Mouse (Mus musculus) effector memory CD4-positive, alpha-beta T cell, adult 7 months (primary cell): ENCODE results near the gene Sgf29. TPM values are rescaled to one million over a fixed set of nuclear protein-coding genes. Genes with fewer than 3 reads are reported as not detected.

Experiments
- polyA plus RNA-seq: library from polyadenylated mRNA; unstranded; fragments of 100-300 nt; shearing (Covaris generic); gene quantifications from one replicate; pipeline ENCODE4 v1.2.1, GENCODE M21; 2017

The Sgf29 gene
- polyA plus RNA-seq: 79.6 TPM

DNA sequence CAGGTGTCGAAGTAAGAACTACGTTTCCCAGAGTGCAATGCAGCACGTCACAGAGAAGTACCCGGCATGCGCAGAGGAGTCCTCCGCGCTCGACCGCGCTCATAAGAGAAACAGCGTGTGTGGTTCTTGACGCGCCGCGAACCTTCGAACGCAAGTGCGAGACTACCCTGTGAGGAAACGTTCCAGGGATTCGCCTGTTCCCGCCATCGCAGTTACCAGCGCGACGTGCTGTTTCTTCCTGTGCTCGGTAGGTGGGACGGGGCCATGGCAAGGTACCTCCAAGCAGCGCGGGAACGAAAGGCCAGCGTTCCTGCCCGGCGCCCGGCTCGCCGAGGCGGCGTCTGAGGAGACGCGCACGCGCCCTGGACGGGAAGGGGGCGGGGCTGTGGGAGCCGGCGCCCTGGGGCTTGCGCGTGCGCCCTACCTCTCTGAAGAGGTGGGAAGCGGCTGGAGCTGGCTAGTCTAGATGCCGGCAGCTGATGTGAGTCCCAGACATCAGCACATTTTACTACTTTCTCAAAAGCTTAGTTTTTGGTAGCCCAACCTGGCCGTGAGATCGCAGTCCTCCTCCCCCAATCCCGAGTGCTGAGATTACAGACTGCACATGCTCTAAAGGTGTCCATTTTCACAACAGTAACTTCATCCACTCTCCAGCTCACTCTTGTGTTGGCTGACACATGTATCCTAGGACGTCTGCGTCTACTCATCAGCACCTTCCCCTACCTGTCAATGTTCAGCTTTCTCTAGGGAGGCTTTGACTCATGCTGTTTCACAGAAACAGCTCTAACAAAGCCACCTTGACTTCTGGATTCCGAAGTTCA is at the start of gene Sgf29:
TSS of gene Sgf29 (plus strand) at position 79 of the 821 bp plus-strand sequence.

GRCm38 (mm10) chr7:126630824-126631518 is 18.1 kb upstream of the Sgf29 start, which contains the start of gene Nupr1:
Nupr1 (minus strand) TSS chr7:126630861.

DNA sequence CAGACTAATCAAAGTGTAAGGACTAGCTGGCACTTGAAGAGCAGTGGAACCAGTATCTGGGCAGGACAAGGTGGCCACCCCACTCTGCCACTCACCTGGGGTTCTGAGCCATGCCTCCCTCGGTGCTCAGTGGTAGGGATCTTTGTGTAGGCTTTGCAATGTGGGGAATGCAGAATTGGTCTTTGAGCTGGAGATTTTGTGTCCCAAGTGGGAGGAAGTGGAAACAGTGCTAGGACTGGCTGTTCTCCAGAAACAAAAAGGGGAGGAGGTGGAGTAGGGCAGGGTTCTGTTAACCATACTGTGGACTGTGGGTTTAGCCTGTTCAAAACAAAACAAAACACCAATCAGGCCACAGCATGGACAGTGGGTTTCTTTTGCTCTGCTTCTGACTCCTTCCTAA is 27.1 kb downstream of the Sgf29 start, which contains the start of gene Sult1a1:
TSS of gene Sult1a1 (minus strand) at position 226 of the 400 bp plus-strand sequence.

DNA sequence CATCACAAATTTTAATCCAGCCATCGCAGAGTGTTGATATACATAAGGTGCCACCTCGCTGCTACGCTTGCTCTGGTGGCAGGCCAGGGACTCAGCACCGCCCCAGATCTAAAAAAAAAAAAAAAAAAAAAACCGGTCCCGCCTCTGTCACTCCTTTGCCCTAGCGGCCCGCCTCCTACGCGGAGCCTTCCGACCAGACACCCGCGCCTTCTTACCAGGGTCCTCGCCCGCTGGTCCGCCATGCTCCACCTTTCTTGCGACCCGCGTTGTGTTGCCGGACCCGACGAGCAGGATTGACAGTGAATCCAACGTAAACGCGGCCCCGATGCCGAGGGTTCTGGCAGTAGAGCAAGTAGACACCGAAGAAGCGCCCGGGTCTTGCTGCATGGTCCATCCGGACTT is 46.1 kb downstream of the Sgf29 start, which contains the start of gene Bola2:
TSS of gene Bola2 (plus strand) at position 192 of the 402 bp plus-strand sequence.

GRCm38 (mm10) chr7:126695631-126696207 is 46.6 kb downstream of the Sgf29 start, which contains the start of gene Slx1b:
Slx1b (minus strand) TSS chr7:126695784.

DNA sequence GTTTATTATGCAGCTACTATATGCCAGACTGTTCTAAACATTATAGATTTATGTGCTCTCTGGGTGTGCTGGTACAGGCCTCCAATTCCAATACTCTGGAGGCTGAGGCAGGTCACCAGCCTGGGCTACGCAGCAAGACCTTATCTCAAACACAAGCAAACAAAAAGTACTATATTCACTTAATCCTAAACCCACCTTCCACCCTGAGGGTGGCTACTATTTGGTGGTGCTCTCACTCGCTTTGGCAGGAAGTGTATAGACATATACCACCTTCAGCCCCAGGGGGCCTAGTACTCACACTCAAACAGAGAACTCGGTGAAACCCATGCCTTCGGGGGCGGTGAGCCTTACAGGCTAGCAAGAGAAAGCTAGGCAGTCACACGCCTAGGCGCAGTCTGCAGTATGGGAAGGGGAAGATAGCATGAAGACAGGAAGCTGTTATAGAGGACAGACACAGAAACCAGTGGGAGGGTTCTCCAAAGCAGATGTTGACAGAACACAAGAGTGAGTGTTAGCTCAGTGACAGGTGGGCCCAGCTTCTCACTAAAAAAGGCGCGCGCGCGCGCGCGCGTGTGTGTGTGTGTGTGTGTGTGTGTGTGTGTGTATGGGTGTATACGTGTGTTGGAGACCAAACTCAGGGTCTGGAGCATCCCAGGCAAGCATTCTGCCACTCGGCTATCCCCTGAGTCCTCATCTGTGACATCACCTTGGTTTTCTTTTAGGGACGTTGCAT is 58.5 kb downstream of the Sgf29 start, which contains the start of gene Coro1a:
TSS of gene Coro1a (minus strand) at position 346 of the 733 bp plus-strand sequence.

Other genes with a start within 250 kb of the Sgf29 start
- gene Cd19, start 234.4 kb upstream of the Sgf29 start, polyA plus RNA-seq: 0.12 TPM
- 48.7 TPM for gene Rabep2, start 220.6 kb upstream of the Sgf29 start, polyA plus RNA-seq
- not detected for gene Atp2a1, start 186.2 kb upstream of the Sgf29 start, polyA plus RNA-seq
- gene Sh2b1, start 173.9 kb upstream of the Sgf29 start, polyA plus RNA-seq: 49.8 TPM
- gene Tufm, start 161.9 kb upstream of the Sgf29 start, polyA plus RNA-seq: 98.5 TPM
- gene Atxn2l, start 145.9 kb upstream of the Sgf29 start, polyA plus RNA-seq: 106 TPM
- 159 TPM for gene Eif3c, start 82.9 kb upstream of the Sgf29 start, polyA plus RNA-seq
- 7.1 TPM for gene Apobr, start 64.4 kb upstream of the Sgf29 start, polyA plus RNA-seq
- gene Cln3, start 63.5 kb upstream of the Sgf29 start, polyA plus RNA-seq: 105 TPM
- not detected for gene Il27, start 54.4 kb upstream of the Sgf29 start, polyA plus RNA-seq
- gene Nupr1, start 18.4 kb upstream of the Sgf29 start, polyA plus RNA-seq: 1.8 TPM
- gene Sult1a1, start 27.1 kb downstream of the Sgf29 start, polyA plus RNA-seq: 0.29 TPM
- gene Bola2, start 46.1 kb downstream of the Sgf29 start, polyA plus RNA-seq: 102 TPM
- gene Slx1b, start 46.5 kb downstream of the Sgf29 start, polyA plus RNA-seq: 2.0 TPM
- gene Coro1a, start 58.5 kb downstream of the Sgf29 start, polyA plus RNA-seq: 1,760 TPM
- 18.7 TPM for gene Mapk3, start 110.3 kb downstream of the Sgf29 start, polyA plus RNA-seq
- 2.5 TPM for gene Gdpd3, start 117.0 kb downstream of the Sgf29 start, polyA plus RNA-seq
- 341 TPM for gene Ypel3, start 127.6 kb downstream of the Sgf29 start, polyA plus RNA-seq
- gene Tbx6, start 132.2 kb downstream of the Sgf29 start, polyA plus RNA-seq: 2.8 TPM
- 405 TPM for gene Ppp4c, start 143.2 kb downstream of the Sgf29 start, polyA plus RNA-seq
- gene Fam57b, start 148.4 kb downstream of the Sgf29 start, polyA plus RNA-seq: not detected
- not detected for gene 4930451I11Rik, start 182.3 kb downstream of the Sgf29 start, polyA plus RNA-seq
- gene Doc2a, start 198.1 kb downstream of the Sgf29 start, polyA plus RNA-seq: 0.45 TPM
- 13.9 TPM for gene Hirip3, start 212.7 kb downstream of the Sgf29 start, polyA plus RNA-seq
- gene Ino80e, start 213.1 kb downstream of the Sgf29 start, polyA plus RNA-seq: 55.1 TPM
- gene Taok2, start 235.4 kb downstream of the Sgf29 start, polyA plus RNA-seq: 39.3 TPM